Mouse (Mus musculus): ENCODE results near the gene Skil.

DNA sequence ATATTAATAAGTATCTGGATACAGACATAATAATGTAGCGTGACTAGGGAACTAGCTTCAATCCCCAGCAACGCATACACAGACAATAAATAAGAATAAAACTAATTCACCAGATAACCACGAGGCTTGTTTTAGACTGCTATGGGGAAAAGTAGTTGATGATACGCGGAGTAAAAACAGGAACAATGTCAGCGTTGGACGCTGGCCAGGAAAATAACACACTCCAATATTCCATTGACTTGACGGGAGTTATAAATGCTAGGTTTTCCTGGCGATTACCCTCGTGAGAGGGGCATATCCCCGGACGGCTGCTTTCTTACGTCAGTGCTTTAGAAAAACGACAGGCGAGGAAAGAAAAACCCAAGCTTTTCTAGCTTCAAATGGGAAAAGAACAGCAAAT lies 62.9 kb downstream of the Skil start:
- no peak for TF ChIP-seq CTCF (IDR thresholded peaks at IDR 0.05; ENCODE audit: borderline replicate concordance, insufficient read depth, low read depth, low read length)
- TF ChIP-seq POLR2A (IDR thresholded peaks at IDR 0.05; ENCODE audit: borderline replicate concordance, insufficient read depth, low read length), result no peak
